Mouse (Mus musculus): ENCODE results near the gene a.
"Not testable (repeated sequence)": the region's sequence is repeated elsewhere in the genome, so short reads cannot be mapped to it uniquely, and the experiment has no call there.

Gene a

GRCm38 (mm10) chr2:154836537-154836936 lies 45.3 kb downstream of the a start:
- CTCF ChIA-PET = interaction anchor here (0.6 kb wide), 1 partner anchor 1145 kb away, joined by 7 read pairs; no protein-coding TSS in a partner anchor

- CTCF ChIA-PET = interaction anchor here (0.7 kb wide), 1 partner anchor 10 kb away, joined by 3 read pairs; no protein-coding TSS in a partner anchor
Observed at GRCm38 (mm10) chr2:154848086-154848485, 56.9 kb downstream of the a start.

- CTCF ChIA-PET = interaction anchor here (0.7 to 1.4 kb wide), 3 partner anchors 18 to 143 kb away, joined by 3 to 6 read pairs (median 3); no protein-coding TSS in a partner anchor
Observed at GRCm38 (mm10) chr2:154855383-154855782, 64.2 kb downstream of the a start.

GRCm38 (mm10) chr2:154863672-154864071 lies 72.5 kb downstream of the a start:
- CTCF ChIA-PET = no interaction called here

- CTCF ChIA-PET = no interaction called here
Observed at GRCm38 (mm10) chr2:154865696-154866095, 74.5 kb downstream of the a start.

- CTCF ChIA-PET = interaction anchor here (1.0 kb wide), 1 partner anchor 10 kb away, joined by 4 read pairs; no protein-coding TSS in a partner anchor
Observed at GRCm38 (mm10) chr2:154868106-154868505, 76.9 kb downstream of the a start.

GRCm38 (mm10) chr2:154869954-154870641 lies 78.9 kb downstream of the a start:
- CTCF ChIA-PET = interaction anchor here (0.7 kb wide), 1 partner anchor 414 kb away, joined by 8 read pairs; no protein-coding TSS in a partner anchor

- CTCF ChIA-PET = no interaction called here
Observed at GRCm38 (mm10) chr2:154876621-154877020, 85.4 kb downstream of the a start.

GRCm38 (mm10) chr2:154891585-154891984 lies 100.4 kb downstream of the a start:
- CTCF ChIA-PET = no interaction called here

GRCm38 (mm10) chr2:154892201-154893044 lies 101.2 kb downstream of the a start, which contains the start of gene Eif2s2:
Gene Eif2s2 (minus strand): TSS chr2:154892935.
- CTCF ChIA-PET = no interaction called here

GRCm38 (mm10) chr2:154893045-154893385 lies 101.8 kb downstream of the a start:
- CTCF ChIA-PET = no interaction called here

- CTCF ChIA-PET = no interaction called here
Observed at GRCm38 (mm10) chr2:154893548-154893947, 102.3 kb downstream of the a start.

- CTCF ChIA-PET = not testable (repeated sequence)
Observed at GRCm38 (mm10) chr2:154899004-154899403, 107.8 kb downstream of the a start.

GRCm38 (mm10) chr2:154899412-154899811 lies 108.2 kb downstream of the a start:
- CTCF ChIA-PET = not testable (repeated sequence)

- CTCF ChIA-PET = no interaction called here
Observed at GRCm38 (mm10) chr2:154902111-154902510, 110.9 kb downstream of the a start.

GRCm38 (mm10) chr2:154905796-154906195 lies 114.6 kb downstream of the a start:
- CTCF ChIA-PET = no interaction called here

GRCm38 (mm10) chr2:154908223-154908622 lies 117.0 kb downstream of the a start:
- CTCF ChIA-PET = interaction anchor here (0.6 kb wide), 1 partner anchor 1225 kb away, joined by 3 read pairs; no protein-coding TSS in a partner anchor

- CTCF ChIA-PET = no interaction called here
Observed at GRCm38 (mm10) chr2:154909789-154910188, 118.6 kb downstream of the a start.

GRCm38 (mm10) chr2:154915922-154916541 lies 124.8 kb downstream of the a start:
- CTCF ChIA-PET = interaction anchor here (0.6 kb wide), 1 partner anchor 19 kb away, joined by 3 read pairs; no protein-coding TSS in a partner anchor

- CTCF ChIA-PET = interaction anchor here (0.6 kb wide), 1 partner anchor 20 kb away, joined by 3 read pairs; no protein-coding TSS in a partner anchor
Observed at GRCm38 (mm10) chr2:154916547-154916946, 125.3 kb downstream of the a start.

GRCm38 (mm10) chr2:154917866-154918641 lies 126.9 kb downstream of the a start:
- CTCF ChIA-PET = no interaction called here
